Mouse (Mus musculus) neural tube, embryonic 11.5 days (tissue): ENCODE data around the gene Pex14. TPM values are rescaled to one million over a fixed set of nuclear protein-coding genes. Genes with fewer than 3 reads are reported as not detected.
"Not testable (repeated sequence)": the region's sequence is repeated elsewhere in the genome, so short reads cannot be mapped to it uniquely, and the experiment has no call there.

Experiments used
- ATAC-seq: fragments of 200-750 bp; cut with Nextera tagmentation; 2 replicates; pipeline ENCODE4 v1.8.0; 2017; ENCODE audit warnings: moderate number of reproducible peaks, mild to moderate bottlenecking, moderate TSS enrichment, moderate library complexity; ENCODE audit not compliant: insufficient read depth, low FRiP score, low TSS enrichment
- DNase-seq: peaks from one replicate; pipeline ENCODE4 v3.0.0-alpha.2; 2015; ENCODE audit warnings: low spot score
- H3K27ac ChIP-seq: fragments of 300-500 bp; sonication (generic); 2 replicates; pipeline ENCODE4 v1.5.1; 2014; ENCODE audit warnings: low read depth, mild to moderate bottlenecking, low read length
- H3K27me3 ChIP-seq: fragments of 300-500 bp; sonication (generic); 2 replicates; pipeline ENCODE4 v1.6.1; 2014; ENCODE audit warnings: mild to moderate bottlenecking, low read length, mixed read lengths; ENCODE audit not compliant: control insufficient read depth, insufficient read depth
- H3K36me3 ChIP-seq: fragments of 300-500 bp; sonication (generic); 2 replicates; pipeline ENCODE4 v1.6.1; 2014; ENCODE audit warnings: mild to moderate bottlenecking, low read length, moderate library complexity, mixed read lengths; ENCODE audit not compliant: control insufficient read depth, insufficient read depth
- H3K4me1 ChIP-seq: fragments of 300-500 bp; sonication (generic); 2 replicates; pipeline ENCODE4 v1.6.1; 2014; ENCODE audit warnings: low read length, mixed read lengths; ENCODE audit not compliant: control insufficient read depth, insufficient read depth
- H3K4me2 ChIP-seq: fragments of 300-500 bp; sonication (generic); 2 replicates; pipeline ENCODE4 v1.6.1; 2014; ENCODE audit warnings: low read depth, mild to moderate bottlenecking, moderate library complexity
- H3K4me3 ChIP-seq: fragments of 300-500 bp; sonication (generic); 2 replicates; pipeline ENCODE4 v1.5.1; 2014; ENCODE audit warnings: low read depth, low read length
- H3K9ac ChIP-seq: fragments of 300-500 bp; sonication (generic); 2 replicates; pipeline ENCODE4 v1.6.1; 2014; ENCODE audit warnings: mild to moderate bottlenecking, low read length
- H3K9me3 ChIP-seq: fragments of 300-500 bp; sonication (generic); 2 replicates; pipeline ENCODE4 v1.6.1; 2016; ENCODE audit warnings: low read length; ENCODE audit not compliant: control insufficient read depth
- WGBS: fragments of 180-500 bp; shearing (Covaris S2); extraction: QIAGEN DNeasy Blood & Tissue Kit; methylation state at CpG from one replicate; pipeline ENCODE4 v1.1.7; 2014; 5-methylcytosine and 5-hydroxymethylcytosine counted together
- polyA plus RNA-seq: library from polyadenylated mRNA; unstranded; fragments of >200 nt; fragmentation: Nextera tagmentation; extraction: Ambion mirVana; gene quantifications from 2 replicates; pipeline ENCODE4 v1.2.1, GENCODE M21; 2014

Pex14 gene
- polyA plus RNA-seq, 1 experiment from 2014 or later: 43.0 TPM

DNA sequence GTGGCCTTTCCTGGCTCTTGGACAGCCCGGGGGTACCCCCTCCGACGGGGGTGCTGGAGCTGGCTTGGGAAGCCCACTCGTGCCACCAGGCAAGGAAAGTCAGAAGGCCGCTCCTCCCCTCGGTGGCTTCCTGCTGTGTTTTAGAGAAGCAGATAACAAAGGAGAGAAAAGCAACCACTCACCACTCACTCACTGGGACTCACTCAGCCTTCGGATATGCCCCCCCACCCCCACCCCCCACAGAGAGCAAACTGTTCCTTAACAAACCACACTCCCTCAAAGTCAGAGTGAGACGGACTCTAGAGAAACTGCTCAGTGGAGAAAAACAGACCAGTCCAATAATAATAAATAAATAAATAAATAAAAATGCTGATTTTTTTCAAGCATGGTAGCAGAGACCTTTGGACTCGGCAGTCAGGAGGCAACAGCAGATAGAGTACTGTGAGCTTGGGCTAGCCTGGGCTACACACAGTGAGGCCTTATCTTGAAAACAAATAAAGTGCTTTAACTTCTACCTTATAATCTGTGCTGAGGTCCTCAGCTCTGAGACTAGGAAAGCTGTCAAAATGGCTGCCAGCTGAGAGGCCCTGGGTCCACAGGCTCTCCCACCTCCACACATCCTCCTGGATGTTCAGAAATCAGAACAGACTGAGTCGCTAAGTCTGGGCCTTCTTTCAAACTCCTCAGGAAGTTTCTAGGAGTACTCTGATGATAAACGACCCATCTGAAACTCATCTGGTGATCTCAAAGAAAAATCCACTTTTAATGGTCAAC, 25.9 kb upstream of the Pex14 start:
- H3K4me3 ChIP-seq: no peak overlapping the region
- no peaks in the 10 kb centered on the region for H3K36me3 ChIP-seq
- no peaks in the 10 kb centered on the region for H3K4me1 ChIP-seq
- ATAC-seq (no peak), DNase-seq (no peak)
- no peak overlapping the region for H3K4me2 ChIP-seq
- no peaks in the 10 kb centered on the region for H3K27me3 ChIP-seq
- no peaks in the 10 kb centered on the region for H3K9me3 ChIP-seq
- no peak overlapping the region for H3K27ac ChIP-seq
- WGBS: 57% methylated on average over 11 of the region's 11 CpGs
- no peak overlapping the region for H3K9ac ChIP-seq

GRCm38 (mm10) chr4:149123432-149123831, 23.8 kb upstream of the Pex14 start:
- no peaks in the 10 kb centered on the region for H3K36me3 ChIP-seq
- ATAC-seq (no peak), DNase-seq (no peak)
- no peaks in the 10 kb centered on the region for H3K9me3 ChIP-seq
- WGBS: 59% methylated on average over 4 of the region's 5 CpGs
- H3K27ac ChIP-seq: no peak overlapping the region
- H3K27me3 ChIP-seq: no peaks in the 10 kb centered on the region
- H3K4me2 ChIP-seq: no peak overlapping the region
- no peak overlapping the region for H3K9ac ChIP-seq
- H3K4me1 ChIP-seq: no peaks in the 10 kb centered on the region
- no peak overlapping the region for H3K4me3 ChIP-seq

DNA sequence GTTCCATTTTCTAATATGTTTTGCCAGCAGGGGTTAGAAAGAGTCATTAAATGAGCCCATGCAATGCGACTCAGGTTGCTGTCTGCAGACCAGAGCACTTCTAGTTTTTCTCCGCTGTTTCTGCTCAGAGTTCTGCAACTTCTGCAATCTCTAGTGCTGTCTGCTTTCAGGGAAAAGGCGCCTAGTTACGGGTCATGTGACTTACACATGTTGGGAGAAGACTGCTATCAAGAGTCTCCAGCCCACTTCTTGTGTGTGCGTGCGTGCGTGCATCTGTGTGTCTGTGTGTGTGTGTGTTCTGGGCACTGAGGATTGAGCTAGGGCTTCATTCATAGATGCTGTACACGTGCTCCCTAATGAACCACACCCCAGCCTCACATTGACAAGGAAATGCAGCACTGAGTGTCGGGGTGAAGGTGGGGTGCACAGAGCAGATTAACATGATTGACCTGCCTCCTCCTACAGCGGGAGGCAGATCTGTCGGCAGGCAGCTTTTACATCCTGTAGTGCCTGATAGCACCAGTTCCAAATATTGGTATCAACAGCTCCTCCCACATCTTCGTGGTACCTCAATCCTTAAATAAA, 20.4 kb upstream of the Pex14 start:
- H3K4me3 ChIP-seq, H3K9ac ChIP-seq, H3K4me1 ChIP-seq, ATAC-seq, H3K27ac ChIP-seq, H3K9me3 ChIP-seq, H3K36me3 ChIP-seq, DNase-seq, H3K4me2 ChIP-seq, H3K27me3 ChIP-seq: not testable (repeated sequence)
- WGBS: 92% methylated on average over 12 of the region's 12 CpGs

- peak; percentile 63 for ATAC-seq
- Histone ChIP-seq H3K4me3 (peak within 1 kb of the TSS; percentile 71), H3K9ac (peak within 1 kb of the TSS; percentile 75), H3K9me3 (no peaks in the 10 kb centered on the region), H3K27ac (no peak within 1 kb of the TSS), H3K27me3 (no peaks in the 10 kb centered on the region), H3K36me3 (no peaks in the 10 kb centered on the region), H3K4me2 (peak within 1 kb of the TSS; percentile 84), H3K4me1 (peaks cover 8% of the 10 kb centered on the region)
- under 1% methylated on average over 35 of the region's 35 CpGs for WGBS
- DNase-seq: peak; percentile 92
These were observed 4.3 kb upstream of the Pex14 start, which contains the start of gene Dffa for GRCm38 (mm10) chr4:149103875-149104561. Dffa (plus strand) TSS chr4:149104146.

DNA sequence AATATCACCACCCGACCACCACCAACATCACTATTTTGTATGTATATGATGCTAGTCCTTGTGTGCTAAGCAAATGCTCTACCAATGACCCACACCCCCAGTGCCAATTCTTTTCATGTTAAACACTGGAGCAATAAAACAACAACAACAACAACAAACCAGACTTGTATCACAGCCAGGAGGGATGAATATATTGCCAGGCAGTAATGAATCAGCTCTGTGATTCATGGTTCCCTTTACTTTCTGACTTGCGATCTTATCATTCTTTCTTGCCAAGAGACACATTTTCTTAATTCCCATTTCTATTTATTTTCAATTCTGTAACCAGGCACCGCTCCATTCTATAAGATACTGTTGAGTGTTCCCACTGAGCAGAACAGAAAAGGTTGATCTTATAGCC, 1.8 kb upstream of the Pex14 start:
- 85% methylated on average over 3 of the region's 3 CpGs for WGBS
- H3K27me3 ChIP-seq: no peaks in the 10 kb centered on the region
- no peak overlapping the region for H3K4me3 ChIP-seq
- peaks cover 18% of the 10 kb centered on the region for H3K4me1 ChIP-seq
- H3K36me3 ChIP-seq: no peaks in the 10 kb centered on the region
- no peak overlapping the region for H3K27ac ChIP-seq
- H3K9me3 ChIP-seq: no peaks in the 10 kb centered on the region
- H3K4me2 ChIP-seq: no peak overlapping the region
- ATAC-seq: no peak
- DNase-seq: no peak
- no peak overlapping the region for H3K9ac ChIP-seq

DNA sequence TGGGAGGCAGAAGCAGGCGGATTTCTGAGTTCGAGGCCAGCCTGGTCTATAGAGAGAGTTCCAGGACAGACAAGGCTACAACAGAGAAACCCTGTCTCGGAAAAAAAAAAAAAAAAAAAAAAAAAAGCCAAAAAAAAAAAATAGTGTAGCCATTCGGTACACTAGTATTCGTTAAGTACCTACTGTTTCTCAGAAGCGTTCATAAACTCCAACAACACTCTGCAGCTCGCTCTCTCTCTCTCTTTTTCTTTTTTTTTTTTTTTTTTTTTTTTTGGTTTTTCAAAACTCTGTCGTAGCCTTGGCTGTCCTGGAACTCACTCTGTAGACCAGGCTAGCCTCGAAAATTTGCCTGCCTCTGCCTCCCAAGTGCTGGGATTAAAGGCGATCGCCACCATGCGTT, 773 bp upstream of the Pex14 start:
- ATAC-seq, H3K4me3 ChIP-seq: not testable (repeated sequence)

DNA sequence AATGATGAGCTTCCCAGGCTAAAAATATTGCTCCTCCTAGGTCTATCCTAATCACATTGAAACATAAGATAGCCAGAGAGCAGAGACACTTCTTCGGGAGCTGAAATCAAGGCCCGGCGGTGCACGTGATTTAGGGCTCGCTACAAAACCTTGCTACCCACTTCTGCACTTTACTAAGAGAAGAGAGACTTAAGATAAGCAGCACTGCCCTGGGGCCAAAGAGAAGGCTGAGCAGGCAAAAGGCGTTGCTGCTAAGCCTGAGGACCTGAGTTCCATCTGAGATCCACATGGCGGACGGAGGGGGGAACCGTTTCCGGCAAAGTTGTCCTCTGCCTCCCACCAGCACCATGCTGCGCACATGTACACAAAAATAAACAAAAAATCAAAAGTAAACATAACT, 1.1 kb downstream of the Pex14 start:
- Histone ChIP-seq H3K27ac (no peak overlapping the region), H3K4me1 (peaks cover 10% of the 10 kb centered on the region), H3K27me3 (no peaks in the 10 kb centered on the region), H3K4me2 (peak overlapping the region; percentile 96), H3K36me3 (no peaks in the 10 kb centered on the region), H3K9ac (peak overlapping the region; percentile 84), H3K4me3 (peak overlapping the region; percentile 100), H3K9me3 (no peaks in the 10 kb centered on the region)
- 26% methylated on average over 11 of the region's 11 CpGs for WGBS
- ATAC-seq (no peak), DNase-seq (no peak)

More for the DNA sequence above, 773 bp upstream of the Pex14 start:
- not testable (repeated sequence) for H3K9me3 ChIP-seq, H3K27me3 ChIP-seq, H3K9ac ChIP-seq, H3K27ac ChIP-seq, DNase-seq, H3K36me3 ChIP-seq, H3K4me2 ChIP-seq
- WGBS: 90% methylated on average over 12 of the region's 12 CpGs
- peaks cover 18% of the 10 kb centered on the region for H3K4me1 ChIP-seq

GRCm38 (mm10) chr4:149097956-149098355, 1.7 kb downstream of the Pex14 start:
- H3K9me3 ChIP-seq: no peaks in the 10 kb centered on the region
- no peak for DNase-seq
- H3K27me3 ChIP-seq: no peaks in the 10 kb centered on the region
- H3K4me1 ChIP-seq: peaks cover 10% of the 10 kb centered on the region
- no peaks in the 10 kb centered on the region for H3K36me3 ChIP-seq
- H3K27ac ChIP-seq: no peak overlapping the region
- H3K4me3 ChIP-seq: no peak overlapping the region
- 86% methylated on average over 3 of the region's 3 CpGs for WGBS
- ATAC-seq: no peak
- H3K9ac ChIP-seq: no peak overlapping the region
- H3K4me2 ChIP-seq: peak overlapping the region; percentile 96; the same call in 1 of the 2 replicates
